Mouse (Mus musculus) neural tube, embryonic 15.5 days (tissue): Measurements from ENCODE around the gene Gal3st2c. TPM values are rescaled to one million over a fixed set of nuclear protein-coding genes. Genes with fewer than 3 reads are reported as not detected.
"Not testable (repeated sequence)": the region's sequence is repeated elsewhere in the genome, so short reads cannot be mapped to it uniquely, and the experiment has no call there.

Source experiments
- ATAC-seq: fragments of 200-750 bp; cut with Nextera tagmentation; 2 replicates; pipeline ENCODE4 v1.8.0; 2017; ENCODE audit warnings: mild to moderate bottlenecking, moderate TSS enrichment, moderate library complexity; ENCODE audit not compliant: low FRiP score
- H3K27ac ChIP-seq: fragments of 300-500 bp; sonication (generic); replicated peaks from 2 replicates; pipeline ENCODE4 v1.5.1; 2015; ENCODE audit warnings: mild to moderate bottlenecking, inconsistent platforms
- H3K27me3 ChIP-seq: fragments of 300-500 bp; sonication (generic); replicated peaks from 2 replicates; pipeline ENCODE4 v1.6.1; 2015; ENCODE audit warnings: inconsistent platforms
- H3K36me3 ChIP-seq: fragments of 300-500 bp; sonication (generic); 2 replicates; pipeline ENCODE4 v1.6.1; 2015; ENCODE audit warnings: inconsistent platforms
- H3K4me1 ChIP-seq: fragments of 300-500 bp; sonication (generic); 2 replicates; pipeline ENCODE4 v1.6.1; 2015; ENCODE audit warnings: inconsistent platforms
- H3K4me2 ChIP-seq: fragments of 300-500 bp; sonication (generic); 2 replicates; pipeline ENCODE4 v1.6.1; 2015; ENCODE audit warnings: inconsistent platforms, mild to moderate bottlenecking, moderate library complexity
- H3K4me3 ChIP-seq: fragments of 300-500 bp; sonication (generic); replicated peaks from 2 replicates; pipeline ENCODE4 v1.5.1; 2015; ENCODE audit warnings: mild to moderate bottlenecking, inconsistent platforms
- H3K9ac ChIP-seq: fragments of 300-500 bp; sonication (generic); replicated peaks from 2 replicates; pipeline ENCODE4 v1.6.1; 2015; ENCODE audit warnings: mild to moderate bottlenecking, inconsistent platforms
- H3K9me3 ChIP-seq: fragments of 300-500 bp; sonication (generic); replicated peaks from 2 replicates; pipeline ENCODE4 v1.6.1; 2016; ENCODE audit warnings: inconsistent platforms
- WGBS: fragments of 180-500 bp; shearing (Covaris S2); methylation state at CpG from one replicate; pipeline ENCODE4 v1.1.7; 2015; ENCODE audit warnings: mixed read lengths; 5-methylcytosine and 5-hydroxymethylcytosine counted together
- polyA plus RNA-seq: library from polyadenylated mRNA; unstranded; fragments of >200 nt; fragmentation: Nextera tagmentation; extraction: Ambion mirVana; gene quantifications from 2 replicates; pipeline ENCODE4 v1.2.1, GENCODE M21; 2015

The Gal3st2c gene
- polyA plus RNA-seq, 1 experiment from 2014 or later: not detected

GRCm38 (mm10) chr1:94052373-94052772, 62.1 kb downstream of the Gal3st2c start, which contains the start of gene Pdcd1:
Gene Pdcd1 (minus strand): TSS chr1:94052553.
- H3K27me3 ChIP-seq: no peaks in the 10 kb centered on the region
- ATAC-seq: no peak
- no peaks in the 10 kb centered on the region for H3K9me3 ChIP-seq
- no peak within 1 kb of the TSS for H3K4me3 ChIP-seq
- no peak within 1 kb of the TSS for H3K27ac ChIP-seq
- 57% methylated on average over 6 of the region's 6 CpGs for WGBS
- no peak within 1 kb of the TSS for H3K9ac ChIP-seq
- no peaks in the 10 kb centered on the region for H3K4me1 ChIP-seq
- no peaks in the 10 kb centered on the region for H3K36me3 ChIP-seq
- H3K4me2 ChIP-seq: no peak within 1 kb of the TSS

- H3K4me2 ChIP-seq: no peak overlapping the region
- no peaks in the 10 kb centered on the region for H3K27me3 ChIP-seq
- no peak overlapping the region for H3K27ac ChIP-seq
- H3K4me1 ChIP-seq: no peaks in the 10 kb centered on the region
- no peaks in the 10 kb centered on the region for H3K36me3 ChIP-seq
- no peak for ATAC-seq
- H3K4me3 ChIP-seq: no peak overlapping the region
- H3K9ac ChIP-seq: no peak overlapping the region
- WGBS: 68% methylated on average over 7 of the region's 7 CpGs
- no peaks in the 10 kb centered on the region for H3K9me3 ChIP-seq
These were observed 63.4 kb downstream of the Gal3st2c start for GRCm38 (mm10) chr1:94053530-94054216.

- WGBS: 60% methylated on average over 1 of the region's 1 CpGs
These were observed 64.2 kb downstream of the Gal3st2c start for GRCm38 (mm10) chr1:94054481-94054880.

GRCm38 (mm10) chr1:94055966-94056365, 65.7 kb downstream of the Gal3st2c start:
- Histone ChIP-seq H3K9ac (no peak overlapping the region), H3K4me3 (no peak overlapping the region), H3K27ac (no peak overlapping the region), H3K4me2 (no peak overlapping the region), H3K4me1 (no peaks in the 10 kb centered on the region), H3K36me3 (no peaks in the 10 kb centered on the region), H3K9me3 (no peaks in the 10 kb centered on the region), H3K27me3 (no peaks in the 10 kb centered on the region)
- 86% methylated on average over 3 of the region's 3 CpGs for WGBS
- no peak for ATAC-seq

More at GRCm38 (mm10) chr1:94054481-94054880, 64.2 kb downstream of the Gal3st2c start:
- Histone ChIP-seq H3K4me2 (no peak overlapping the region), H3K27me3 (no peaks in the 10 kb centered on the region), H3K36me3 (no peaks in the 10 kb centered on the region), H3K4me1 (no peaks in the 10 kb centered on the region), H3K9ac (no peak overlapping the region), H3K27ac (no peak overlapping the region), H3K9me3 (no peaks in the 10 kb centered on the region), H3K4me3 (no peak overlapping the region)
- no peak for ATAC-seq

- no peaks in the 10 kb centered on the region for H3K36me3 ChIP-seq
- 85% methylated on average over 2 of the region's 2 CpGs for WGBS
- no peak overlapping the region for H3K9ac ChIP-seq
- H3K27me3 ChIP-seq: no peaks in the 10 kb centered on the region
- no peaks in the 10 kb centered on the region for H3K9me3 ChIP-seq
- H3K4me1 ChIP-seq: no peaks in the 10 kb centered on the region
- H3K4me3 ChIP-seq: no peak overlapping the region
- H3K27ac ChIP-seq: no peak overlapping the region
- no peak for ATAC-seq
- H3K4me2 ChIP-seq: no peak overlapping the region
These were observed 67.1 kb downstream of the Gal3st2c start for GRCm38 (mm10) chr1:94057401-94057800.

- H3K9ac ChIP-seq, H3K27me3 ChIP-seq, H3K36me3 ChIP-seq, H3K27ac ChIP-seq, H3K4me2 ChIP-seq, H3K9me3 ChIP-seq, H3K4me1 ChIP-seq, ATAC-seq, H3K4me3 ChIP-seq: not testable (repeated sequence)
- 73% methylated on average over 1 of the region's 1 CpGs for WGBS
These were observed 68.0 kb downstream of the Gal3st2c start for GRCm38 (mm10) chr1:94058281-94058680.

Other genes starting within 250 kb of the Gal3st2c start
- gene Atg4b, start 239.0 kb upstream of the Gal3st2c start, polyA plus RNA-seq: 80.1 and 83.0 TPM in 2 replicates
- gene Thap4, start 235.6 kb upstream of the Gal3st2c start, polyA plus RNA-seq: 45.4 and 53.2 TPM in 2 replicates
- 146 and 174 TPM in 2 replicates for gene Dtymk, start 188.6 kb upstream of the Gal3st2c start, polyA plus RNA-seq
- 7.9 and 11.0 TPM in 2 replicates for gene Ing5, start 186.5 kb upstream of the Gal3st2c start, polyA plus RNA-seq
- 16.0 and 17.8 TPM in 2 replicates for gene D2hgdh, start 165.6 kb upstream of the Gal3st2c start, polyA plus RNA-seq
- gene Gal3st2, start 129.2 kb upstream of the Gal3st2c start, polyA plus RNA-seq: not detected in 2 replicates
- gene Gal3st2b, start 72.2 kb upstream of the Gal3st2c start, polyA plus RNA-seq: not detected in 2 replicates
- gene Neu4, start 29.9 kb downstream of the Gal3st2c start, polyA plus RNA-seq: 0.05 TPM in 1 of 2 replicates, not detected in the other
- gene Pdcd1, start 62.0 kb downstream of the Gal3st2c start, polyA plus RNA-seq: 2.1 TPM in 1 of 2 replicates, not detected in the other